9 mouse cellular contexts compared by ENCODE assay signal in the genomic region with DNA sequence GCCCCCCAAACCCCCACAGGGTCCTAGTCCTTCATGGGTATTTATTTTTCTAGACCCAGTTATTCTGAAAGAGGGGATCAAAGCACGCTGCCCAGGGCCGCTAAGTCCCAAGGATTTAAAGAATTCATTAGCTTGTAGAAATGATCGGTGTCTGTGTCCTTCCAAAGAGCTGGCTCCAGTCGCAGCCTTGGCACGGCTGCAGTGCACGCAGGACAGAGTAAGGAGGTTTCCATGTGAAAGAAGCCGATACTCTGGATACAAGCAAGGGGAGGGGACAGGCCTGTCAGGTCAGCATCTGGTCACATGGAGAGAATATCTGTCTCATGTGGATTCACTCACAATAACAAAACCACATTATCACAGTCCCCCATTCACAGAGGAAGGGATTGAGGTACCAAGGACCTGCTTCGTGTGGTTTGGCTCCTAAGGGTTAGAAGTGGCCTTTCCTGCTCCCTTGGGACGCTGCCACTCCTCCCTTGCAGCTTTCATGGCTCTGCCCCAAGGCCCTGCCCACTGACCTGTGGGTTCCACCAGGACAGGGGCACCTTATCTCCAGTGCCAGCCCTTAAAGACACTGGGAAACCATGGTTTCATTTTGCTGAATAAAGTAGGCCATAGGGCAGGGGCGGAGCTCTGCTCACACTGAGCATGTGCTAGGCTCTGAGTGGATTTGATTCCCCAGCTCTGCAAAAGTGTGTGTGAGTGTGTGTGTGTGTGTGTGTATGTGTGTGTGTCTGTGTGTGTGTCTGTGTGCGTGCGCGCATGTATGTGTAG. TPM values are rescaled to one million over a fixed set of nuclear protein-coding genes. Genes with fewer than 3 reads are reported as not detected.
A peak's percentile ranks its signal among the peaks of the same experiment; 100 is the strongest.
DNase-seq lines count a peak whose midpoint lies in the region; ATAC-seq lines count a peak whose summit lies in the region.
"Had no signal": no experiment of that assay in that cellular context is flagged by ENCODE, and none has a peak within 500 bp of the region (broad histone marks: within the 10 kb centered on the region; RNA-seq: fewer than 3 reads in every experiment).

No protein-coding gene starts in this region.

- ATAC-seq in heart, embryonic 12.5 days (ENCODE audit: insufficient number of reproducible peaks, low FRiP score) = no peak
- ATAC-seq in liver, embryonic 13.5 days (ENCODE audit: low read depth) = no peak; the same call in 1 of the 2 replicates
- no peak for ATAC-seq in forebrain, embryonic 16.5 days

- no peak overlapping the region for H3K4me3 ChIP-seq in heart, embryonic 12.5 days
- H3K4me3 ChIP-seq in liver, embryonic 13.5 days (replicated peaks) = no peak overlapping the region
- no peak overlapping the region for H3K4me3 ChIP-seq in forebrain, embryonic 16.5 days (replicated peaks; ENCODE audit: low read length)
- H3K4me3 ChIP-seq: limb, embryonic 10.5 days had no signal

- H3K36me3 ChIP-seq in heart, embryonic 12.5 days = no peaks in the 10 kb centered on the region
- no peaks in the 10 kb centered on the region for H3K36me3 ChIP-seq in liver, embryonic 13.5 days
- H3K36me3 ChIP-seq in forebrain, embryonic 16.5 days (ENCODE audit: control insufficient read depth, insufficient read depth) = no peaks in the 10 kb centered on the region
- H3K36me3 ChIP-seq: limb, embryonic 10.5 days had no signal

- H3K9me3 ChIP-seq in heart, embryonic 12.5 days (replicated peaks) = peaks cover 4% of the 10 kb centered on the region; the same call in 1 of the 2 replicates
- no peaks in the 10 kb centered on the region for H3K9me3 ChIP-seq in liver, embryonic 13.5 days (replicated peaks)
- H3K9me3 ChIP-seq in forebrain, embryonic 16.5 days (ENCODE audit: control insufficient read depth, low read length) = no peaks in the 10 kb centered on the region
- H3K9me3 ChIP-seq: limb, embryonic 10.5 days had no signal

- H3K27me3 ChIP-seq in heart, embryonic 12.5 days (replicated peaks) = no peaks in the 10 kb centered on the region
- H3K27me3 ChIP-seq in liver, embryonic 13.5 days = no peaks in the 10 kb centered on the region
- no peaks in the 10 kb centered on the region for H3K27me3 ChIP-seq in forebrain, embryonic 16.5 days (replicated peaks; ENCODE audit: control insufficient read depth, insufficient read depth, low read length)

- WGBS in heart, embryonic 12.5 days = 85% methylated on average over 13 of the region's 13 CpGs
- WGBS in liver, embryonic 13.5 days (ENCODE audit: insufficient replicate concordance) = 73% methylated on average over 13 of the region's 13 CpGs
- WGBS in forebrain, embryonic 16.5 days = 70% methylated on average over 13 of the region's 13 CpGs

- no peak overlapping the region for H3K27ac ChIP-seq in heart, embryonic 12.5 days (ENCODE audit: poor library complexity, severe bottlenecking)
- no peak overlapping the region for H3K27ac ChIP-seq in liver, embryonic 13.5 days
- no peak overlapping the region for H3K27ac ChIP-seq in forebrain, embryonic 16.5 days (ENCODE audit: low read length)
- H3K27ac ChIP-seq: limb, embryonic 10.5 days had no signal

- H3K4me2 ChIP-seq in heart, embryonic 12.5 days = no peak overlapping the region
- no peak overlapping the region for H3K4me2 ChIP-seq in liver, embryonic 13.5 days
- H3K4me2 ChIP-seq in forebrain, embryonic 16.5 days (ENCODE audit: low read length) = no peak overlapping the region

- H3K4me1 ChIP-seq in heart, embryonic 12.5 days (replicated peaks) = peaks cover 16% of the 10 kb centered on the region
- H3K4me1 ChIP-seq in liver, embryonic 13.5 days (replicated peaks) = peaks cover 34% of the 10 kb centered on the region
- no peaks in the 10 kb centered on the region for H3K4me1 ChIP-seq in forebrain, embryonic 16.5 days (replicated peaks; ENCODE audit: control insufficient read depth, insufficient read depth, low read length)

- H3K9ac ChIP-seq in heart, embryonic 12.5 days = no peak overlapping the region
- no peak overlapping the region for H3K9ac ChIP-seq in liver, embryonic 13.5 days
- no peak overlapping the region for H3K9ac ChIP-seq in forebrain, embryonic 16.5 days (replicated peaks; ENCODE audit: low read depth, low read length)

- DNase-seq in heart, adult 18-20 months = peak; percentile 75 to 81
- DNase-seq in urinary bladder, postnatal 14 days (ENCODE audit: low spot score) = peak; percentile 54
- DNase-seq in urinary bladder, adult 2 months (ENCODE audit: low spot score) = no peak
- DNase-seq in liver, embryonic 13.5 days = peak; percentile 35
- DNase-seq in thymus, postnatal 0 days (ENCODE audit: low spot score) = no peak
- no peak for DNase-seq in left cerebral cortex, adult 18-20 months (ENCODE audit: low spot score in 2 of 2)

RNA-seq across cellular contexts. Expression of gene Slc25a33, which starts 15.5 kb away (rescaled TPM):
- total RNA-seq in heart, adult 18-20 months (2021) = 10 to 100 TPM; 22.7 to 25.7 TPM
- 7.3 and 7.5 TPM in 2 replicates for polyA plus RNA-seq in heart, embryonic 12.5 days (2016; fragmentation: Nextera tagmentation; extraction: Ambion mirVana)
- 13.5 and 14.5 TPM in 2 replicates for polyA plus RNA-seq in urinary bladder, adult 2 months (2012; rRNA removed)
- polyA plus RNA-seq in liver, embryonic 13.5 days (2015; fragmentation: Nextera tagmentation; extraction: Ambion mirVana) = 13.4 and 14.1 TPM in 2 replicates
- polyA plus RNA-seq in thymus, postnatal 0 days (2015; fragmentation: Nextera tagmentation; extraction: Ambion mirVana) = 7.4 and 7.8 TPM in 2 replicates
- 22.4 and 22.7 TPM in 2 replicates for polyA plus RNA-seq in forebrain, embryonic 16.5 days (2015; fragmentation: Nextera tagmentation; extraction: Ambion mirVana)
- 10 to 100 TPM; 30.5 to 31.8 TPM for total RNA-seq in left cerebral cortex, adult 18-20 months (2021)

RNA-seq across cellular contexts. Expression of gene Tmem201, which starts 51.8 kb away (rescaled TPM):
- 10 to 100 TPM; 85.2 to 90.5 TPM for total RNA-seq in heart, adult 18-20 months (2021)
- 51.1 and 52.8 TPM in 2 replicates for polyA plus RNA-seq in heart, embryonic 12.5 days (2016; fragmentation: Nextera tagmentation; extraction: Ambion mirVana)
- polyA plus RNA-seq in urinary bladder, adult 2 months (2012; rRNA removed) = 21.6 and 24.0 TPM in 2 replicates
- 6.9 and 8.4 TPM in 2 replicates for polyA plus RNA-seq in liver, embryonic 13.5 days (2015; fragmentation: Nextera tagmentation; extraction: Ambion mirVana)
- polyA plus RNA-seq in thymus, postnatal 0 days (2015; fragmentation: Nextera tagmentation; extraction: Ambion mirVana) = 11.5 and 11.7 TPM in 2 replicates
- 37.3 and 43.5 TPM in 2 replicates for polyA plus RNA-seq in forebrain, embryonic 16.5 days (2015; fragmentation: Nextera tagmentation; extraction: Ambion mirVana)
- total RNA-seq in left cerebral cortex, adult 18-20 months (2021) = 10 to 100 TPM; 61.0 to 64.6 TPM

Comparison
In these comparisons a context has a peak if more than half of its experiments do, and no peak if none do; other contexts are left out.
1. DNase-seq: peak in heart, adult 18-20 months (2 of 2), urinary bladder, postnatal 14 days (single experiment) and liver, embryonic 13.5 days (single experiment); none in urinary bladder, adult 2 months (single experiment), thymus, postnatal 0 days (single experiment) and left cerebral cortex, adult 18-20 months (0 of 2).